ENCODE assay signal across 14 mouse cellular contexts in the genomic region with DNA sequence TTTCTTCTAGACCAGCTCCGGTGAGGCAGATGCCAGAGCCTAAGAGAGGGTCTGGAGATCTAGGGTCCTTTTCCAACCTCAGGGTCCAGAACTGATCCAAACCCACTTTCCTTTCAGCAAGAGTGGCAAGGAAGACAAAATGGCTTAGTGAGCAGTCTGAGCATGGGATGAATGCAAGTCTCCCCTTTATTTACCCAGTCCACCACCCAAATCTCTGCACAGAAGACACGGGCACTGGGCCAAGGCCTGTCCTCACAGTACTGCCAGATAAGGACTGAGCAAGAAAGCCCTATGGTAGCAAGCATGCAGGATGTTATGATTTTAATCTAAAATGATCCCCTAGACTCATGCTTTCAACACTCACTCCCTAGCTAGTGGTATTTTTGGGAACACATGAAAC. TPM values are rescaled to one million over a fixed set of nuclear protein-coding genes. Genes with fewer than 3 reads are reported as not detected.
DNase-seq lines count a peak whose midpoint lies in the region; ATAC-seq and TF ChIP-seq lines count a peak whose summit lies in the region.
"Had no signal": no experiment of that assay in that cellular context is flagged by ENCODE, and none has a peak within 500 bp of the region (broad histone marks: within the 10 kb centered on the region; RNA-seq: fewer than 3 reads in every experiment).

No protein-coding gene starts in this region.

- H3K27ac ChIP-seq in heart, postnatal 0 days (ENCODE audit: low read depth): peak overlapping the region; percentile 58
- peak overlapping the region; percentile 16 for H3K27ac ChIP-seq in olfactory bulb, adult 2 months (ENCODE audit: insufficient read depth, low read depth, low read length)
- H3K27ac ChIP-seq: limb, embryonic 10.5 days; liver, embryonic 15.5 days; midbrain, embryonic 15.5 days; neural tube, embryonic 13.5 days had no signal

- no peak for ATAC-seq in heart, postnatal 0 days (ENCODE audit: insufficient read depth, low read depth)
- ATAC-seq in megakaryocyte, adult 5-6 weeks (ENCODE audit: poor library complexity, severe bottlenecking): no peak
- ATAC-seq: midbrain, embryonic 15.5 days had no signal

- no peak for TF ChIP-seq EP300 in heart, postnatal 0 days (IDR thresholded peaks at IDR 0.05; ENCODE audit: low read depth)

- 27% methylated on average over 2 of the region's 2 CpGs for WGBS in heart, postnatal 0 days
- WGBS in olfactory bulb, adult 2 months: 73% methylated on average over 2 of the region's 2 CpGs

- H3K4me2 ChIP-seq in heart, postnatal 0 days (ENCODE audit: low read depth, low read length): no peak overlapping the region
- H3K4me2 ChIP-seq: liver, embryonic 15.5 days; midbrain, embryonic 15.5 days; neural tube, embryonic 13.5 days had no signal

- no peaks in the 10 kb centered on the region for H3K9me3 ChIP-seq in heart, postnatal 0 days (replicated peaks; ENCODE audit: control insufficient read depth, low read length)
- H3K9me3 ChIP-seq: limb, embryonic 10.5 days; liver, embryonic 15.5 days; midbrain, embryonic 15.5 days; neural tube, embryonic 13.5 days had no signal

- intact Hi-C loops in heart, postnatal 25 days (cut with DNase I): no loop called here

- no peaks in the 10 kb centered on the region; the same call in 1 of the 2 replicates for H3K27me3 ChIP-seq in heart, postnatal 0 days (ENCODE audit: control insufficient read depth, insufficient read depth, low read length)

- H3K4me1 ChIP-seq in heart, postnatal 0 days (ENCODE audit: control insufficient read depth, insufficient read depth): peaks cover 29% of the 10 kb centered on the region
- peaks cover 33% of the 10 kb centered on the region for H3K4me1 ChIP-seq in olfactory bulb, adult 2 months (ENCODE audit: control insufficient read depth, insufficient read depth, low read length)

- H3K9ac ChIP-seq in heart, postnatal 0 days (replicated peaks; ENCODE audit: low read depth, low read length): no peak overlapping the region
- H3K9ac ChIP-seq: liver, embryonic 15.5 days; midbrain, embryonic 15.5 days; neural tube, embryonic 13.5 days had no signal

- H3K36me3 ChIP-seq in heart, postnatal 0 days (replicated peaks; ENCODE audit: control insufficient read depth, insufficient read depth, low read length): no peaks in the 10 kb centered on the region
- H3K36me3 ChIP-seq: limb, embryonic 10.5 days; liver, embryonic 15.5 days; midbrain, embryonic 15.5 days; neural tube, embryonic 13.5 days had no signal

- TF ChIP-seq POLR2A in olfactory bulb, adult 2 months (IDR thresholded peaks at IDR 0.05; ENCODE audit: insufficient read depth, low read depth, low read length): no peak

- peak; percentile 13 for DNase-seq in adrenal gland, adult 2 months
- no peak for DNase-seq in adrenal gland, adult 18-20 months (ENCODE audit: low spot score in 2 of 2)
- no peak for DNase-seq in heart, postnatal 0 days (ENCODE audit: low spot score)
- DNase-seq in heart, postnatal 25 days (ENCODE audit: low spot score): no peak
- peak; percentile 39 for DNase-seq in lung, postnatal 10 days
- DNase-seq in lung, postnatal 25 days (ENCODE audit: low spot score): no peak
- DNase-seq: kidney, adult 9 months had no signal

- H3K4me3 ChIP-seq in heart, postnatal 0 days (ENCODE audit: low read depth, low read length): no peak overlapping the region
- H3K4me3 ChIP-seq in olfactory bulb, adult 2 months (ENCODE audit: insufficient read depth, low read depth, low read length): no peak overlapping the region
- H3K4me3 ChIP-seq: limb, embryonic 10.5 days; liver, embryonic 15.5 days; midbrain, embryonic 15.5 days; neural tube, embryonic 13.5 days had no signal

- TF ChIP-seq CTCF in heart, postnatal 0 days (IDR thresholded peaks at IDR 0.05; ENCODE audit: low read depth): no peak
- TF ChIP-seq CTCF in olfactory bulb, adult 2 months (IDR thresholded peaks at IDR 0.05; ENCODE audit: insufficient read depth, low read depth, low read length): no peak

RNA-seq across cellular contexts. Expression of a gene that starts 3.3 kb away (rescaled TPM):
- total RNA-seq in adrenal gland, adult 2 months (2021): 1 to 10 TPM; 2.5 to 4.8 TPM
- 9.4 and 12.0 TPM in 2 replicates for polyA plus RNA-seq in adrenal gland, adult 2 months (2012; rRNA removed)
- 10 to 100 TPM in 1 of 2 experiments, 1 to 10 TPM in 1; 3.8 to 12.3 TPM for total RNA-seq in adrenal gland, adult 18-20 months (2021)
- total RNA-seq in heart, postnatal 0 days (2014; rRNA removed; ENCODE audit: low replicate concordance): 15.5 and 20.0 TPM in 2 replicates
- polyA plus RNA-seq in heart, postnatal 0 days (2015; fragmentation: Nextera tagmentation; extraction: Ambion mirVana): 7.1 and 7.5 TPM in 2 replicates
- 1 to 10 TPM; 7.9 to 9.4 TPM for total RNA-seq in heart, postnatal 25 days (2021)
- not detected in 2 replicates for polyA plus RNA-seq in olfactory bulb, adult 2 months (2012; ENCODE audit: insufficient read depth, insufficient read length, low replicate concordance, missing spikeins)
- total RNA-seq in megakaryocyte, adult 5-6 weeks (2015): not detected in 2 replicates
- total RNA-seq in megakaryocyte, adult 5-6 weeks (2017): 0.20 TPM in 1 of 2 replicates, not detected in the other

RNA-seq across cellular contexts. Expression of a gene that starts 7.9 kb away (rescaled TPM):
- total RNA-seq in adrenal gland, adult 2 months (2021): under 1 TPM; 0.52 to 0.62 TPM
- polyA plus RNA-seq in adrenal gland, adult 2 months (2012; rRNA removed): 0.81 and 0.97 TPM in 2 replicates
- under 1 TPM; 0.56 to 0.70 TPM for total RNA-seq in adrenal gland, adult 18-20 months (2021)
- 3.4 and 4.2 TPM in 2 replicates for total RNA-seq in heart, postnatal 0 days (2014; rRNA removed; ENCODE audit: low replicate concordance)
- 2.5 and 2.9 TPM in 2 replicates for polyA plus RNA-seq in heart, postnatal 0 days (2015; fragmentation: Nextera tagmentation; extraction: Ambion mirVana)
- total RNA-seq in heart, postnatal 25 days (2021): under 1 TPM; 0.75 to 0.84 TPM
- polyA plus RNA-seq in olfactory bulb, adult 2 months (2012; ENCODE audit: insufficient read depth, insufficient read length, low replicate concordance, missing spikeins): not detected in 2 replicates
- 0.07 TPM in 1 of 2 replicates, not detected in the other for total RNA-seq in megakaryocyte, adult 5-6 weeks (2015)
- total RNA-seq in megakaryocyte, adult 5-6 weeks (2017): not detected in 2 replicates

RNA-seq across cellular contexts. Expression of a gene that starts 12.4 kb away (rescaled TPM):
- not detected for total RNA-seq in adrenal gland, adult 2 months (2021)
- 0.11 and 0.16 TPM in 2 replicates for polyA plus RNA-seq in adrenal gland, adult 2 months (2012; rRNA removed)
- total RNA-seq in adrenal gland, adult 18-20 months (2021): not detected
- total RNA-seq in heart, postnatal 0 days (2014; rRNA removed; ENCODE audit: low replicate concordance): not detected in 2 replicates
- polyA plus RNA-seq in heart, postnatal 0 days (2015; fragmentation: Nextera tagmentation; extraction: Ambion mirVana): 0.26 TPM in 1 of 2 replicates, not detected in the other
- total RNA-seq in heart, postnatal 25 days (2021): not detected
- not detected in 2 replicates for polyA plus RNA-seq in olfactory bulb, adult 2 months (2012; ENCODE audit: insufficient read depth, insufficient read length, low replicate concordance, missing spikeins)
- total RNA-seq in megakaryocyte, adult 5-6 weeks (2015): not detected in 2 replicates
- total RNA-seq in megakaryocyte, adult 5-6 weeks (2017): not detected in 2 replicates
- polyA plus RNA-seq: hindbrain, embryonic 11.5 days; limb, embryonic 10.5 days; midbrain, embryonic 15.5 days; neural tube, embryonic 13.5 days had no signal

RNA-seq across cellular contexts. Expression of a gene that starts 16.9 kb away (rescaled TPM):
- 10 to 100 TPM; 71.4 to 90.7 TPM for total RNA-seq in adrenal gland, adult 2 months (2021)
- polyA plus RNA-seq in adrenal gland, adult 2 months (2012; rRNA removed): 226 and 242 TPM in 2 replicates
- 10 to 100 TPM; 96.2 to 99.8 TPM for total RNA-seq in adrenal gland, adult 18-20 months (2021)
- total RNA-seq in heart, postnatal 0 days (2014; rRNA removed; ENCODE audit: low replicate concordance): 123 and 128 TPM in 2 replicates
- 85.3 and 99.3 TPM in 2 replicates for polyA plus RNA-seq in heart, postnatal 0 days (2015; fragmentation: Nextera tagmentation; extraction: Ambion mirVana)
- 10 to 100 TPM; 49.6 to 50.3 TPM for total RNA-seq in heart, postnatal 25 days (2021)
- not detected in 2 replicates for polyA plus RNA-seq in olfactory bulb, adult 2 months (2012; ENCODE audit: insufficient read depth, insufficient read length, low replicate concordance, missing spikeins)
- 13.5 and 14.1 TPM in 2 replicates for total RNA-seq in megakaryocyte, adult 5-6 weeks (2015)
- 17.8 and 22.9 TPM in 2 replicates for total RNA-seq in megakaryocyte, adult 5-6 weeks (2017)

RNA-seq across cellular contexts. Expression of a gene that starts 24.9 kb away (rescaled TPM):
- total RNA-seq in adrenal gland, adult 2 months (2021): 100 to 1,000 TPM; 122 to 141 TPM
- 42.1 and 65.2 TPM in 2 replicates for polyA plus RNA-seq in adrenal gland, adult 2 months (2012; rRNA removed)
- 100 to 1,000 TPM; 143 to 148 TPM for total RNA-seq in adrenal gland, adult 18-20 months (2021)
- 32.2 and 91.4 TPM in 2 replicates for total RNA-seq in heart, postnatal 0 days (2014; rRNA removed; ENCODE audit: low replicate concordance)
- polyA plus RNA-seq in heart, postnatal 0 days (2015; fragmentation: Nextera tagmentation; extraction: Ambion mirVana): 188 and 207 TPM in 2 replicates
- 10 to 100 TPM; 75.0 to 78.0 TPM for total RNA-seq in heart, postnatal 25 days (2021)
- not detected in 2 replicates for polyA plus RNA-seq in olfactory bulb, adult 2 months (2012; ENCODE audit: insufficient read depth, insufficient read length, low replicate concordance, missing spikeins)
- total RNA-seq in megakaryocyte, adult 5-6 weeks (2015): 131 and 139 TPM in 2 replicates
- 49.5 and 50.2 TPM in 2 replicates for total RNA-seq in megakaryocyte, adult 5-6 weeks (2017)

Comparison
In these comparisons a context has a peak if more than half of its experiments do, and no peak if none do; other contexts are left out.
1. DNase-seq: peak in adrenal gland, adult 2 months (single experiment) and lung, postnatal 10 days (single experiment); none in adrenal gland, adult 18-20 months (0 of 2), heart, postnatal 0 days (single experiment), heart, postnatal 25 days (single experiment) and lung, postnatal 25 days (single experiment).